Mouse (Mus musculus) skeletal muscle tissue, adult 2 months (tissue): ENCODE data around the gene Liph.
A peak's percentile ranks its signal among the peaks of the same experiment; 100 is the strongest.
"Not testable (repeated sequence)": the region's sequence is repeated elsewhere in the genome, so short reads cannot be mapped to it uniquely, and the experiment has no call there.

Source experiments
- DNase-seq: peaks from one replicate; pipeline ENCODE4 v3.0.0-alpha.2; 2012; ENCODE audit warnings: low read depth, low spot score

Gene Liph

DNA sequence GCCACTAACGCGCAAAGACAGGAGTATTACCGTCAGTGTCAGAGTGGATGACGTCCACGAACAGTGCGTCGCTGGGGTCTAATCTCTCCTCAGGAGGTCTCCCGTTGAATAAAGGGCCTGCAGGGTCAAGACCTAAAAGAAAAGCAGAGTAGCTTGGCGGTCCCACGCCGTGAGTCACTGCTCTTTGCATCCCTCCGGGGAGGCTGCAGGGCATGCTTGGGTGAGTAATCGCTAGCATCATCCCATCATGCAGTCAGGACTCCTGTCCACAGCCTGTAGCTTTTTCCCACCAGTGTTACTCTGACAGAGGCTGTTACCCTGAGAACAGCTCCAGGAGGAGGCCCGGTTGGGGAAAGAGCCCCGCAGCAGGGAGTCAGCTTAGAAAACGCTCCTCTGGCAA, 19.3 kb downstream of the Liph start:
- DNase-seq = no peak

DNA sequence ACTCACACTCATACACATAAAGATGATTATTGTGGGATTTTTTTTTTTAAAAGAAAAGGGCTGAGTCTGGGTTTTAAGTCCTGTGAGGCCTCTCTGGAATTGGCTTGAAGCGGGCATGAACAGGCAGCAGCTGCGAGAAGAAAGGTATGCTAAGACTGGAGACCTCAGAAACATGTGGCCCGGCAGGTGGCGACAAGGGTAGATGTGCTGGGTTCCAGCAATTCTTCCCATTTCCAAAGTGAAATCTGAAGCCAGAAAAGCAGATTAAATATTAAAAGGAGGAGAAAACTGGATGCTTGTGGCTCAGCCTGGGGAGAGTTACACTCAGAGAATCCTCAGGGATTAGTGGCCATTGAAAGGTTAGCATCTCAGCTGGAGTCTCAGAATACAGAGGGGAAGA, 24.0 kb downstream of the Liph start:
- no peak for DNase-seq

DNA sequence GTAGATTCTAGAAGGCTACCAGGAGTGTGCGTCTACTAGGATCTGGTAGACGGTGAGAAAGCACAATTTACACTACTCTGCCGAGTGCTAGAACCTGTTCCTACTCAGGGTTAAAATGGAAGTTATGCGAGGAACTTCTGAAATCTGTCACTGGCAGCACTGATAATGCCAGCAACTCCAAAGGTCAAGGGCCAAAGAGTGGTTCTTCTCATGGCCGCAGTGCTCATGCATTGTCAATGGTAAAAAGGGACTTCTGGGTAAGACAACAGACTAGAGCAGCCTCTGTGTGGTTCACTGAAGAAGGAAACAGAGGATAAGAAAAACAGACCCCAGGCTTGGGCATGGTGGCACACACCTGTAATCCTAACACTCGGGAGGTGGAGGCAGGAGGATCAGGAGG, 24.9 kb downstream of the Liph start:
- DNase-seq = no peak

DNA sequence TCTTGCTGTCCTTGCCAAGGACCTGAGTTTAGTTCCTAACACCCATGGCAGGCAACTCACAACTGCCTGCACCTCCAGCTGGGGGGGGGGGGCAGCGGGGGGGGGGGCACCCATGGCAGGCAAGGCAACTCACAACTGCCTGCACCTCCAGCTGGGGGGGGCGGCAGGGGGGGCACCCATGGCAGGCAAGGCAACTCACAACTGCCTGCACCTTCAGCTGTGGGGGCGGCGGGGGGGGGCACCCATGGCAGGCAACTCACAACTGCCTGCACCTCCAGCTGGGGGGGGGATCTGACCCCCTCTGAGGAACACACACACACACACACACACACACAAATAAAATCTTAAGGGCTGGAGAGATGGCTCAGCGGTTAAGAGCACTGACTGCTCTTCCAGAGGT, 25.6 kb downstream of the Liph start:
- DNase-seq = no peak

DNA sequence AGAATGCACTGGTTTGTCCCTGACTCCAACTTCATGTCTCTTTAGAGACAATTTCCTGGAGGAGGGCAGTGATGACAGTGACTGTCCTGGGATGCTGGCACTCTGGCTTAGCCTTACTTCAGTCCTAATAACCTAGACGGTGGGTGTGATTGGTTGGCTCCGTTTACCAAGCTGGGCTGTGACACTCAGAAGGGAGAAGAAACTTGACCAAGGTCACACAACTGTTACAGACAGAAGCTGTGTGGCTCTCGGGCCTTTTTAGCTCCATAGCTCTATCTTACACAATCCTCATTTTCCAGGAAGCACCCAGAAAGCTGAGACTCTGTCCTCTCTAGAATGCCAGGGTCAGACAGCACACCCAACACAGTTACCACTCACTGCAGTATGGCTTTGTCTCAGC, 29.9 kb downstream of the Liph start:
- DNase-seq = no peak

DNA sequence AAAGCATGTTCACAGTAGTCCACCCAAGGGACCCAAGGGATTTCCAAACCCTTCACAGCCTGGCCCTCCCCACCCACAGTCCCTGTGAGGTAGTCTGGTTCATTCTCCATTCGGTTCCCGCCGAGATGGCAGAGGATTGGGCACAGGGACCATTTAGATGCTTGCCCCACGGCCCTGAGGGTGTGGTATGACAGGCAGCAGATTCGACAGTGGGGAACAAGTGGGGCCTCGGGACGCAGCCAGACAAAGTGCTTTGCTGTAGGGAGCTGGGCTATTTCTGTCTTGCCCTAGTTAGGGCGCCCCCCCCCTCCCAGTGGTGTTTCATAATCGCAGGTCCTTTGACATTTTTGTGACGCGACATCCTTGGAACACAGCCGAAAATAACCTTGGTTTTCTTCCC, 39.9 kb downstream of the Liph start:
- peak; percentile 32 for DNase-seq

DNA sequence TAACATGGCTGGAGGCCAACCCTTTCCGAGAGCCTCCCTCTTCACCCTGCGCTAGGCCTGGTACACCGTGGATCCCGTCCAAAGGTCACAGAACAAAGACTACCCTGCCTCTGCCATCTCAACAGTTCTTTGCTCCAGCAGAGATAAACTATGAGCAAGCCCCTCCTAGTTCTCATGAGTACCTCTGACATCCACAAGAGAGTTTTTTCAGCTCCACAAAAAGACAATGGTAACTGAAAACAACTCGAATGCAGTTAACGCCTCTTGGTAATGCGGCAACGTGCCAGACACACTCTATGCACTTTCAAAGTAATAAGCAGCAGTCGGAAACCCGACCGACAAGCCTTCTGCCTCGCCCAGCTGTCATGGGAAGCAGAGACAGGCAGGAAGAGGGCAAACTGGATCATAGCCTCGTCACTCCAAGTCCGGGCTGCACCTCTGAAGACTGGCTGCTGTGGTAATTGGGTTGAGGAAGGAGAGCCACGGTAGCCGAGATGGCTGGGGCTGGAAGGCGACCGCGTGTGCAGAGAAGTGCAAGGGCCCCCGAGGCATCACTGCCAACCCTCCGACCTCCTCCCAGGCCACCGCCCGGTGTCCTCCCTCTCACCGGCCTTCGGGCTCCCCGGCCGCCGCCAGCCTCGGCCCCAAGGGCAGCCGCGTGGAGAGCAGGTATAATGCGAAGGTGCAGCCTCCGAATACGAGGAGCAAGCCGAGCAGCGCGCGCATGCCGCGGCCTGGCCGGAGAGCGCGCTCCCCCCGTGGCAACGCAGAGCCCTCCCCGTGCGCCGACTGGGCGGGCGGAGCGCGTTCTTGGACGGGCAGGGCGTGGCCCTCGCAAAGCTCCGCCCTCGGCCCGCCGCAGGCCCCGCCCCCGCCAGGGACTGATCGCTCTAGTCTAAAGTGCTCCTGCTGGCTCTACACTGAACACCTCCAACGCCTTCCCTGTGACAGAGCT, 48.4 kb downstream of the Liph start, which contains the start of gene Tmem41a:
TSS of gene Tmem41a (minus strand) at position 792 of the 955 bp plus-strand sequence.
- peak; percentile 65 for DNase-seq

DNA sequence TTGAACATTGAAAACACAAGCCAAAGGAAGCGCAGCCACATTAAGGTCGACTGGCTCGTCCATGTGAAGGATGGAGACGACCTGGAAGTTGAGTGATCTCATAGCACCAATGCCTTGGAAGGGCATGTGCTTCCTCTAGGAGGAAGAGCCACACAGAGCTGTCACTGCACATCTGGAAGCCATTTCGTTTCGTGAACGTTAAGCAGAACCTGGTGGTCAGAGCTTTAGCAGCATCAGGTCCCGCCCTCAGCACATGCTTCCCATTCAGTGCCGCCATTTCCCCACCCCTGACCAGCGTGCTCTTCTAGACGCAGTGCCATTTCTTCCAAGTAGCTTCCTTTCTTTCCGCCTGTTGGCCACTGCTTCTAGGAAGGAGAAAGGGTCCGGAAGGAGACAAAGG, 67.0 kb downstream of the Liph start:
- DNase-seq = no peak

DNA sequence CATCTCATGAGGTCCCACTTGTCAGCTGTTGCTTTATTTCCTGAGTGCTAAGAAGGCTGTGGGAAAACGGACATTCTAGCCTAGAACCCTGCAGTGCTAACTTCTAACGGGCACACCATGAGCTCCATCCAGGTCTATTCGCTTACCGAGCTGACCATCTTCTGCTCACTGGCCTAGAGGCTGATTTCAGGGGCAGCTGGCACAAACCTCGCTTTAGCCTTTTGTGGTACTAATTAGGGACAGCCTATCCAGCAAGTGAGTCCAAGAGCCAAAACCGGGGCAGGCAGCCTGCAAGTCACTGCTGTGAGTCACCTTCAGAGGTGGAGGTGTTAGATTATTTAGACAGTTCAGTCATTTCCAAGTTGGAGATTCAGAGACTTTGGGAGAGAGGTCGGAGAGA, 78.8 kb downstream of the Liph start:
- no peak for DNase-seq

DNA sequence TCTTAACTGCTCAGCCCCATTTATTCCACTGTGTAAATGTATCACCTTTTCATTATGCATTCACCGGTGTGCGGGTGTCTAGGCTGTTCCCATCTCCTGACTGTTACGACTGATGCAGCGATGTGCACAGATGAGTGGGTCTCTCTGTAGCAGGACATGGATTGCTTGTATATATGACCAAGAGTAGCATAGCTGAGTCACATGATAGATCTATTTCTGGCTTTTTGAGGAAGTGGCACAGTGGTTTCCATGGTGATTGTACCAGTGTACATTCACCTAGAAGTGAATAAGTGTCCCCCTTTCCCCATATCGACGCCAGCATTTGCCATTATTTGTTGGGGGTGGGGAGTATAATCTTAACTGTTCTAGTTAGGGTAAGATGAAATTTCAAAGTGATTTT, 82.1 kb downstream of the Liph start:
- DNase-seq = no peak

DNA sequence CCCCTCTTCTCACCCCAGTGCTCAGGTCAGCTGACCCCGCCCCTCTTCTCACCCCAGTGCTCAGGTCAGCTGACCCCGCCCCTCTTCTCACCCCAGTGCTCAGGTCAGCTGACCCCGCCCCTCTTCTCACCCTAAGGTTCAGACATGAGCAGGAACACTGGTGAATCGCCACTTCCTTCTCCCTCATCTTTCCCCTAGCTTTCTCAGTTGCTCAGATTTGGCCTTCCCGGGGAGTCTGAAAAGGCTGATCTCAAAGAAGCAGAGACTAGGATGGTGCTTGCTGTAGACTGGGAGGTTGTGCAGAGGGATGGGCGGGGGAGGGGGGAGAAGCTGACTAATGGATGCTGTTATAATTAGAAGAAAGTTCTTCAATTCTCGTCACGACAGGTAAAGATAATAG, 86.6 kb downstream of the Liph start:
- not testable (repeated sequence) for DNase-seq

DNA sequence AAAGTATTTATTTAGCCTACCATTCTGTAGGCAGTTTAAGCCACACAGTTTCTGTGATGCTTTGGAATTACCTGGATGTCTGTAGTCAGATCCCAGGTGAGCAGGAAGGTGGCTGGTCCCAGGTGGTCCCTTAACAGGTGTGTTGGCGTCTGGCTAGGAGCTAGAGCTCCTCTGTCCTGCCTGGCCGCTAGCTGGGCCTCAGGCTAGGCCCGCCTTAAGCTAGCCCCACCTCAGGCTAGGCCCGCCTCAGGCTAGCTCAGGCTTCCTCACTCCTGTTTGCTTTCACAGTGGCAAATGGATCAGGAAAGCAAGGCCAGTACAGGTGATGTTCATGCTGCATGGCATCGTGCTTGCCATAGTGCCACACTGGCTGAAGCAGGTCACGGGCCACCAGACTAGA, 88.6 kb downstream of the Liph start:
- no peak for DNase-seq

DNA sequence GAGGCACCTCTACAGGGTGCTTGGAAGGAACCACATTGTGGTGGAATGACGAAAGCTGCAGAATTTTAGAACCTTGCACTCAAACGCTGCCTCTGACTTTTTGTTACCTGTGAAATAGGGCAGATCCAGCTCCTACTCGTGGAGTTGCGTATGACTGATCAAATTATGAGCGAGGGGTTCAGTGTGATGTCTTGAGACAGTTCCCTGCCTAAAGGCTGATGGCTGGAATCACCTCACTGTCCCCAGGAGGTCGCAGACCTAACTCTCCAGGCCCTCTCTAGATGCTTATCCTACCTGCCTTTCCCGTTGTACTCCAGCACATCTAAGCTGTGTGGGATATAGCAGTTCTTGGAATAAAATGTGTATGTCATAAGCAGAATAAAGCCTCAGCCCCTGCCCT, 89.5 kb downstream of the Liph start:
- no peak for DNase-seq

DNA sequence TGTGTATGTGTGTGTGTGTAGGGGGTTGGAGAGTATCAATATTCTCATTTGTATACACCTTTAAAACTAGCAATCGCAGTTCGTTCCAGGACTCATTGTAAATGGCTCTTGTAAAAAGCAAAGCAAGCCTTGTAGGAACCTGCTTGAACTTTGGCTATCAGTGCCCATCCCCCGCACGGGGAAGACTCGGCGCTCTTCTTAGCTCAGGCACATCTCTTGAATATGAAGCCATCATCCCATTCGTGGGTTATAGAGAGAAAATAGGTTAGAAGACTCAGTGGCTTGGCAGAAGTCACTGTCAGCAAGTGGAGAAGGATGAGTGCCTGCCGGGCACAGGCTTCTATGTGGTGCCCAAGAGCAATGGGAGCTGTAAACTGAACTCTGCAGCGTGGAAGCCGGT, 90.8 kb downstream of the Liph start:
- no peak for DNase-seq
